Mouse (Mus musculus) A20 (cell line): ENCODE data around the gene Dusp11.

Experiments
- DNase-seq: peaks from one replicate; pipeline ENCODE4 v3.0.0-alpha.2; 2011; ENCODE audit warnings: low read depth, low spot score

Gene Dusp11

GRCm38 (mm10) chr6:85895061-85895648 is 66.3 kb downstream of the Dusp11 start:
- peak; percentile 39 for DNase-seq
